In genomic region chr13:63513374-63514098, GRCm38 (mm10) we compare ENCODE assay signal across 12 mouse cellular contexts. TPM values are rescaled to one million over a fixed set of nuclear protein-coding genes. Genes with fewer than 3 reads are reported as not detected.
DNase-seq lines count a peak whose midpoint lies in the region; ATAC-seq and TF ChIP-seq lines count a peak whose summit lies in the region.
"Had no signal": no experiment of that assay in that cellular context is flagged by ENCODE, and none has a peak within 500 bp of the region (broad histone marks: within the 10 kb centered on the region; RNA-seq: fewer than 3 reads in every experiment).

No protein-coding gene starts in this region.

- H3K36me3 ChIP-seq in lung, postnatal 0 days (ENCODE audit: insufficient read depth, low read length), result peaks cover 43% of the 10 kb centered on the region
- H3K36me3 ChIP-seq in hindbrain, embryonic 13.5 days, result peaks cover 92% of the 10 kb centered on the region
- H3K36me3 ChIP-seq in stomach, embryonic 15.5 days, result peaks cover 57% of the 10 kb centered on the region
- H3K36me3 ChIP-seq in thymus, adult 2 months (ENCODE audit: control insufficient read depth, insufficient read depth, low read length), result peaks cover 76% of the 10 kb centered on the region

- TF ChIP-seq EP300 in lung, postnatal 0 days (IDR thresholded peaks at IDR 0.05), result no peak

- no peak overlapping the region for H3K4me3 ChIP-seq in lung, postnatal 0 days (ENCODE audit: low read depth, low read length)
- no peak overlapping the region for H3K4me3 ChIP-seq in lung, adult 2 months (replicated peaks; ENCODE audit: extremely low read depth, low read depth, low read length)
- no peak overlapping the region for H3K4me3 ChIP-seq in hindbrain, embryonic 13.5 days
- H3K4me3 ChIP-seq in stomach, embryonic 15.5 days (replicated peaks), result no peak overlapping the region
- no peak overlapping the region for H3K4me3 ChIP-seq in thymus, adult 2 months (ENCODE audit: control insufficient read depth, insufficient read depth, low read length)
- H3K4me3 ChIP-seq: embryonic facial prominence, embryonic 13.5 days; megakaryocyte, embryonic 14.5 days had no signal

- TF ChIP-seq POLR2A in lung, adult 2 months (IDR thresholded peaks at IDR 0.05; ENCODE audit: borderline replicate concordance, extremely low read depth, low read depth, low read length), result no peak
- no peak for TF ChIP-seq POLR2A in thymus, adult 2 months (IDR thresholded peaks at IDR 0.05; ENCODE audit: control insufficient read depth, extremely low read depth, insufficient read depth, low read length, poor library complexity)

- WGBS in lung, postnatal 0 days, result 61% methylated on average over 26 of the region's 26 CpGs
- 62% methylated on average over 26 of the region's 26 CpGs for WGBS in lung, adult 2 months
- WGBS in hindbrain, embryonic 13.5 days, result 46% methylated on average over 26 of the region's 26 CpGs
- WGBS in stomach, embryonic 15.5 days, result 69% methylated on average over 26 of the region's 26 CpGs
- 89% methylated on average over 26 of the region's 26 CpGs for WGBS in thymus, adult 2 months

- no peaks in the 10 kb centered on the region for H3K27me3 ChIP-seq in lung, postnatal 0 days (replicated peaks; ENCODE audit: insufficient read depth, low read length)
- H3K27me3 ChIP-seq in hindbrain, embryonic 13.5 days, result no peaks in the 10 kb centered on the region
- no peaks in the 10 kb centered on the region for H3K27me3 ChIP-seq in stomach, embryonic 15.5 days (replicated peaks)
- no peaks in the 10 kb centered on the region for H3K27me3 ChIP-seq in thymus, adult 2 months (ENCODE audit: control insufficient read depth, insufficient read depth, low read length)
- H3K27me3 ChIP-seq: embryonic facial prominence, embryonic 13.5 days; megakaryocyte, embryonic 14.5 days had no signal

- H3K27ac ChIP-seq in lung, postnatal 0 days (ENCODE audit: low read length), result no peak overlapping the region
- H3K27ac ChIP-seq in hindbrain, embryonic 13.5 days, result peak overlapping the region; percentile 40
- peak overlapping the region; percentile 21; the same call in 1 of the 2 replicates for H3K27ac ChIP-seq in stomach, embryonic 15.5 days
- no peak overlapping the region for H3K27ac ChIP-seq in thymus, adult 2 months (ENCODE audit: control insufficient read depth, insufficient read depth, low read length)
- H3K27ac ChIP-seq: embryonic facial prominence, embryonic 13.5 days had no signal

- DNase-seq in adrenal gland, postnatal 14 days, result peak; percentile 72
- DNase-seq in adrenal gland, adult 18-20 months (ENCODE audit: low spot score in 2 of 2), result no peak
- no peak for DNase-seq in lung, postnatal 0 days (ENCODE audit: low spot score)
- no peak for DNase-seq in lung, adult 2 months
- no peak for DNase-seq in thymus, adult 2 months
- no peak for DNase-seq in heart, adult 11 months
- DNase-seq: right cerebral cortex, postnatal 4 days had no signal

- no peaks in the 10 kb centered on the region for H3K9me3 ChIP-seq in lung, postnatal 0 days (ENCODE audit: low read length)
- no peaks in the 10 kb centered on the region for H3K9me3 ChIP-seq in hindbrain, embryonic 13.5 days
- H3K9me3 ChIP-seq in stomach, embryonic 15.5 days, result no peaks in the 10 kb centered on the region
- H3K9me3 ChIP-seq: embryonic facial prominence, embryonic 13.5 days; megakaryocyte, embryonic 14.5 days had no signal

- TF ChIP-seq CTCF in lung, postnatal 0 days (IDR thresholded peaks at IDR 0.05), result no peak
- no peak for TF ChIP-seq CTCF in lung, adult 2 months (IDR thresholded peaks at IDR 0.05; ENCODE audit: insufficient read depth, low read length)
- no peak for TF ChIP-seq CTCF in thymus, adult 2 months (IDR thresholded peaks at IDR 0.05; ENCODE audit: borderline replicate concordance, control insufficient read depth, extremely low read depth, insufficient read depth, low read length, poor library complexity)

- H3K9ac ChIP-seq in lung, postnatal 0 days (replicated peaks; ENCODE audit: low read depth), result no peak overlapping the region
- no peak overlapping the region for H3K9ac ChIP-seq in hindbrain, embryonic 13.5 days
- H3K9ac ChIP-seq in stomach, embryonic 15.5 days, result no peak overlapping the region
- H3K9ac ChIP-seq: embryonic facial prominence, embryonic 13.5 days had no signal

- H3K4me1 ChIP-seq in lung, postnatal 0 days (ENCODE audit: insufficient read depth, low read depth, low read length), result no peaks in the 10 kb centered on the region
- H3K4me1 ChIP-seq in lung, adult 2 months (ENCODE audit: control insufficient read depth, insufficient read depth, low read length), result no peaks in the 10 kb centered on the region; the same call in 1 of the 2 replicates
- peaks cover 32% of the 10 kb centered on the region for H3K4me1 ChIP-seq in hindbrain, embryonic 13.5 days (replicated peaks)
- H3K4me1 ChIP-seq in stomach, embryonic 15.5 days, result peaks cover 3% of the 10 kb centered on the region; the same call in 1 of the 2 replicates
- peaks cover 3% of the 10 kb centered on the region; the same call in 1 of the 2 replicates for H3K4me1 ChIP-seq in thymus, adult 2 months (replicated peaks; ENCODE audit: control insufficient read depth, insufficient read depth, low read length)
- H3K4me1 ChIP-seq: megakaryocyte, embryonic 14.5 days had no signal

- H3K4me2 ChIP-seq in lung, postnatal 0 days (replicated peaks; ENCODE audit: low read depth, low read length), result no peak overlapping the region
- no peak overlapping the region for H3K4me2 ChIP-seq in hindbrain, embryonic 13.5 days
- H3K4me2 ChIP-seq in stomach, embryonic 15.5 days, result no peak overlapping the region
- H3K4me2 ChIP-seq: embryonic facial prominence, embryonic 13.5 days had no signal

- peak; percentile 41 for ATAC-seq in lung, postnatal 0 days
- 0 out of 2 replicates have a peak, but pooled peaks have one; percentile 21 for ATAC-seq in hindbrain, embryonic 13.5 days (ENCODE audit: low FRiP score)
- no peak for ATAC-seq in stomach, embryonic 15.5 days (ENCODE audit: insufficient read depth, low FRiP score, low read depth)
- ATAC-seq: intestine, postnatal 0 days had no signal

RNA-seq across cellular contexts. Expression of gene Fancc, which starts 16.5 kb away (rescaled TPM):
- total RNA-seq in adrenal gland, postnatal 14 days (2021), result 8.9 and 14.0 TPM in 2 replicates
- total RNA-seq in adrenal gland, adult 18-20 months (2021), result 1 to 10 TPM; 6.9 to 8.1 TPM
- polyA plus RNA-seq in lung, postnatal 0 days (2015; fragmentation: Nextera tagmentation; extraction: Ambion mirVana), result 26.0 and 37.6 TPM in 2 replicates
- 12.6 and 18.6 TPM in 2 replicates for polyA plus RNA-seq in lung, adult 2 months (2012; rRNA removed)
- 15.7 and 16.3 TPM in 2 replicates for polyA plus RNA-seq in hindbrain, embryonic 13.5 days (2015; fragmentation: Nextera tagmentation; extraction: Ambion mirVana)
- polyA plus RNA-seq in stomach, embryonic 15.5 days (2015; fragmentation: Nextera tagmentation; extraction: Ambion mirVana), result 17.8 and 18.6 TPM in 2 replicates
- 14.7 and 20.4 TPM in 2 replicates for polyA plus RNA-seq in thymus, adult 2 months (2012; rRNA removed)

RNA-seq across cellular contexts. Expression of gene Ptch1, which starts 59.9 kb away (rescaled TPM):
- total RNA-seq in adrenal gland, postnatal 14 days (2021), result 38.6 and 39.5 TPM in 2 replicates
- total RNA-seq in adrenal gland, adult 18-20 months (2021), result 10 to 100 TPM; 29.5 to 40.7 TPM
- 15.2 and 21.3 TPM in 2 replicates for polyA plus RNA-seq in lung, postnatal 0 days (2015; fragmentation: Nextera tagmentation; extraction: Ambion mirVana)
- polyA plus RNA-seq in lung, adult 2 months (2012; rRNA removed), result 41.4 and 47.6 TPM in 2 replicates
- 18.0 and 19.2 TPM in 2 replicates for polyA plus RNA-seq in hindbrain, embryonic 13.5 days (2015; fragmentation: Nextera tagmentation; extraction: Ambion mirVana)
- 32.1 and 34.3 TPM in 2 replicates for polyA plus RNA-seq in stomach, embryonic 15.5 days (2015; fragmentation: Nextera tagmentation; extraction: Ambion mirVana)
- 27.2 and 30.2 TPM in 2 replicates for polyA plus RNA-seq in thymus, adult 2 months (2012; rRNA removed)

Comparison
In these comparisons a context has a peak if more than half of its experiments do, and no peak if none do; other contexts are left out.
1. H3K27ac ChIP-seq: peak in hindbrain, embryonic 13.5 days (single experiment) and stomach, embryonic 15.5 days (single experiment); none in lung, postnatal 0 days (single experiment) and thymus, adult 2 months (single experiment).